Mouse (Mus musculus) lung, postnatal 0 days (tissue): ENCODE data around the gene Kcnj1. TPM values are rescaled to one million over a fixed set of nuclear protein-coding genes. Genes with fewer than 3 reads are reported as not detected.

Experiments used
- ATAC-seq: fragments of 200-750 bp; cut with Nextera tagmentation; 2 replicates; pipeline ENCODE4 v1.8.0; 2017; ENCODE audit warnings: moderate library complexity
- DNase-seq: peaks from one replicate; pipeline ENCODE4 v3.0.0-alpha.2; 2016; ENCODE audit warnings: low spot score
- H3K27ac ChIP-seq: fragments of 300-500 bp; sonication (generic); 2 replicates; pipeline ENCODE4 v1.5.1; 2014; ENCODE audit warnings: antibody characterized with exemption, mild to moderate bottlenecking, low read length, mixed read lengths
- H3K27me3 ChIP-seq: fragments of 300-500 bp; sonication (generic); replicated peaks from 2 replicates; pipeline ENCODE4 v1.6.1; 2014; ENCODE audit warnings: low read length, mixed read lengths; ENCODE audit not compliant: insufficient read depth
- H3K36me3 ChIP-seq: fragments of 300-500 bp; sonication (generic); 2 replicates; pipeline ENCODE4 v1.6.1; 2014; ENCODE audit warnings: low read length, mixed read lengths; ENCODE audit not compliant: insufficient read depth
- H3K4me1 ChIP-seq: fragments of 300-500 bp; sonication (generic); 2 replicates; pipeline ENCODE4 v1.6.1; 2014; ENCODE audit warnings: antibody characterized with exemption, low read depth, low read length, mixed read lengths; ENCODE audit not compliant: insufficient read depth
- H3K4me2 ChIP-seq: fragments of 300-500 bp; sonication (generic); replicated peaks from 2 replicates; pipeline ENCODE4 v1.6.1; 2014; ENCODE audit warnings: low read depth, mild to moderate bottlenecking, low read length, moderate library complexity, mixed read lengths
- H3K4me3 ChIP-seq: fragments of 300-500 bp; sonication (generic); 2 replicates; pipeline ENCODE4 v1.5.1; 2014; ENCODE audit warnings: low read depth, low read length
- H3K9ac ChIP-seq: fragments of 300-500 bp; sonication (generic); replicated peaks from 2 replicates; pipeline ENCODE4 v1.6.1; 2014; ENCODE audit warnings: low read depth, mild to moderate bottlenecking
- H3K9me3 ChIP-seq: fragments of 300-500 bp; sonication (generic); 2 replicates; pipeline ENCODE4 v1.6.1; 2016; ENCODE audit warnings: low read length, mixed read lengths
- CTCF ChIP-seq: IDR thresholded peaks from 2 replicates; pipeline ENCODE4 v1.5.1; 2016; ENCODE audit warnings: antibody characterized with exemption, mild to moderate bottlenecking
- EP300 ChIP-seq: IDR thresholded peaks from 2 replicates; pipeline ENCODE4 v1.6.1; 2016; ENCODE audit warnings: antibody characterized with exemption, mild to moderate bottlenecking, control low read depth
- WGBS: fragments of 180-500 bp; shearing (Covaris S2); extraction: QIAGEN DNeasy Blood & Tissue Kit; methylation state at CpG from one replicate; pipeline ENCODE4 v1.1.7; 2014; 5-methylcytosine and 5-hydroxymethylcytosine counted together
- polyA plus RNA-seq: library from polyadenylated mRNA; unstranded; fragments of >200 nt; fragmentation: Nextera tagmentation; extraction: Ambion mirVana; gene quantifications from 2 replicates; pipeline ENCODE4 v1.2.1, GENCODE M21; 2015

The Kcnj1 gene
- polyA plus RNA-seq, 1 experiment from 2014 or later, result not detected

GRCm38 (mm10) chr9:32360770-32361169 lies 11.5 kb upstream of the Kcnj1 start:
- no peak for ATAC-seq
- no peaks in the 10 kb centered on the region for H3K4me1 ChIP-seq
- no peaks in the 10 kb centered on the region for H3K27me3 ChIP-seq
- H3K4me2 ChIP-seq, result no peak overlapping the region
- DNase-seq, result no peak
- H3K36me3 ChIP-seq, result no peaks in the 10 kb centered on the region
- H3K27ac ChIP-seq, result no peak overlapping the region
- H3K4me3 ChIP-seq, result no peak overlapping the region
- no peaks in the 10 kb centered on the region for H3K9me3 ChIP-seq
- TF ChIP-seq EP300 (no peak), CTCF (no peak)
- no peak overlapping the region for H3K9ac ChIP-seq
- 58% methylated on average over 1 of the region's 1 CpGs for WGBS

- Histone ChIP-seq H3K9me3 (no peaks in the 10 kb centered on the region), H3K36me3 (no peaks in the 10 kb centered on the region), H3K9ac (no peak overlapping the region), H3K4me2 (no peak overlapping the region), H3K4me1 (no peaks in the 10 kb centered on the region), H3K27ac (no peak overlapping the region), H3K27me3 (no peaks in the 10 kb centered on the region), H3K4me3 (no peak overlapping the region)
- DNase-seq, result no peak
- WGBS, result 11% methylated on average over 2 of the region's 2 CpGs
- ATAC-seq, result no peak
- TF ChIP-seq EP300 (no peak), CTCF (no peak)
Measured at GRCm38 (mm10) chr9:32368812-32369211, 3.5 kb upstream of the Kcnj1 start.

GRCm38 (mm10) chr9:32369388-32369787 lies 2.9 kb upstream of the Kcnj1 start:
- DNase-seq (no peak), ATAC-seq (no peak)
- H3K4me3 ChIP-seq, result no peak overlapping the region
- no peak overlapping the region for H3K27ac ChIP-seq
- TF ChIP-seq CTCF, result no peak
- no peak for TF ChIP-seq EP300
- no peak overlapping the region for H3K4me2 ChIP-seq
- H3K4me1 ChIP-seq, result no peaks in the 10 kb centered on the region
- H3K36me3 ChIP-seq, result no peaks in the 10 kb centered on the region
- H3K9ac ChIP-seq, result no peak overlapping the region
- WGBS, result 28% methylated on average over 6 of the region's 6 CpGs
- H3K9me3 ChIP-seq, result no peaks in the 10 kb centered on the region
- H3K27me3 ChIP-seq, result no peaks in the 10 kb centered on the region

- TF ChIP-seq EP300, result no peak
- TF ChIP-seq CTCF, result no peak
- WGBS, result 94% methylated on average over 6 of the region's 6 CpGs
- H3K4me3 ChIP-seq, result no peak overlapping the region
- no peaks in the 10 kb centered on the region for H3K4me1 ChIP-seq
- H3K27me3 ChIP-seq, result no peaks in the 10 kb centered on the region
- no peaks in the 10 kb centered on the region for H3K36me3 ChIP-seq
- no peak for DNase-seq
- ATAC-seq, result no peak
- no peak overlapping the region for H3K4me2 ChIP-seq
- H3K9me3 ChIP-seq, result no peaks in the 10 kb centered on the region
- no peak overlapping the region for H3K27ac ChIP-seq
- no peak overlapping the region for H3K9ac ChIP-seq
Measured at GRCm38 (mm10) chr9:32373656-32374055, 1.4 kb downstream of the Kcnj1 start.

GRCm38 (mm10) chr9:32376031-32376430 lies 3.7 kb downstream of the Kcnj1 start:
- TF ChIP-seq CTCF (no peak), EP300 (no peak)
- H3K27ac ChIP-seq, result no peak overlapping the region
- WGBS, result 49% methylated on average over 7 of the region's 7 CpGs

GRCm38 (mm10) chr9:32376863-32377590 lies 4.7 kb downstream of the Kcnj1 start:
- DNase-seq (no peak), ATAC-seq (no peak)
- no peak overlapping the region for H3K4me2 ChIP-seq
- TF ChIP-seq EP300, result no peak
- TF ChIP-seq CTCF, result no peak
- no peaks in the 10 kb centered on the region for H3K27me3 ChIP-seq
- no peak overlapping the region for H3K27ac ChIP-seq
- no peak overlapping the region for H3K9ac ChIP-seq
- no peaks in the 10 kb centered on the region for H3K9me3 ChIP-seq
- WGBS, result 58% methylated on average over 5 of the region's 5 CpGs
- no peaks in the 10 kb centered on the region for H3K4me1 ChIP-seq
- H3K4me3 ChIP-seq, result no peak overlapping the region
- no peaks in the 10 kb centered on the region for H3K36me3 ChIP-seq

More at GRCm38 (mm10) chr9:32376031-32376430, 3.7 kb downstream of the Kcnj1 start:
- ATAC-seq (no peak), DNase-seq (no peak)
- Histone ChIP-seq H3K4me2 (no peak overlapping the region), H3K4me1 (no peaks in the 10 kb centered on the region), H3K4me3 (no peak overlapping the region), H3K27me3 (no peaks in the 10 kb centered on the region), H3K36me3 (no peaks in the 10 kb centered on the region), H3K9me3 (no peaks in the 10 kb centered on the region), H3K9ac (no peak overlapping the region)
